Mouse (Mus musculus) intestine, postnatal 0 days (tissue): ENCODE results near the gene Stxbp5. TPM values are rescaled to one million over a fixed set of nuclear protein-coding genes. Genes with fewer than 3 reads are reported as not detected.

Experiments used
- ATAC-seq: fragments of 200-750 bp; cut with Nextera tagmentation; 2 replicates; pipeline ENCODE4 v1.8.0; 2017; ENCODE audit warnings: mild to moderate bottlenecking, moderate TSS enrichment, moderate library complexity
- H3K27ac ChIP-seq: fragments of 300-500 bp; sonication (generic); 2 replicates; pipeline ENCODE4 v1.5.1; 2014; ENCODE audit warnings: mild to moderate bottlenecking, low read depth, low read length, moderate library complexity
- H3K27me3 ChIP-seq: fragments of 300-500 bp; sonication (generic); replicated peaks from 2 replicates; pipeline ENCODE4 v1.6.1; 2014; ENCODE audit warnings: low read length, mixed read lengths; ENCODE audit not compliant: control insufficient read depth, insufficient read depth
- H3K36me3 ChIP-seq: fragments of 300-500 bp; sonication (generic); 2 replicates; pipeline ENCODE4 v1.6.1; 2014; ENCODE audit warnings: mild to moderate bottlenecking, moderate library complexity; ENCODE audit not compliant: control insufficient read depth, insufficient read depth
- H3K4me1 ChIP-seq: fragments of 300-500 bp; sonication (generic); replicated peaks from 2 replicates; pipeline ENCODE4 v1.6.1; 2014; ENCODE audit warnings: antibody characterized with exemption, low read length, mixed read lengths; ENCODE audit not compliant: control insufficient read depth, insufficient read depth
- H3K4me2 ChIP-seq: fragments of 300-500 bp; sonication (generic); replicated peaks from 2 replicates; pipeline ENCODE4 v1.6.1; 2014; ENCODE audit warnings: low read depth, mild to moderate bottlenecking, moderate library complexity
- H3K4me3 ChIP-seq: fragments of 300-500 bp; sonication (generic); 2 replicates; pipeline ENCODE4 v1.5.1; 2014; ENCODE audit warnings: low read depth, low read length
- H3K9ac ChIP-seq: fragments of 300-500 bp; sonication (generic); 2 replicates; pipeline ENCODE4 v1.6.1; 2014; ENCODE audit warnings: mild to moderate bottlenecking, low read depth, low read length
- H3K9me3 ChIP-seq: fragments of 300-500 bp; sonication (generic); 2 replicates; pipeline ENCODE4 v1.6.1; 2016; ENCODE audit warnings: mixed run types; ENCODE audit not compliant: control insufficient read depth
- CTCF ChIP-seq: sonication (generic); IDR thresholded peaks from 2 replicates; pipeline ENCODE4 v1.5.1; 2016; ENCODE audit warnings: low read depth, mild to moderate bottlenecking, control low read depth, antibody characterized with exemption, moderate library complexity
- WGBS: fragments of 180-500 bp; shearing (Covaris S2); extraction: QIAGEN DNeasy Blood & Tissue Kit; methylation state at CpG from one replicate; pipeline ENCODE4 v1.1.7; 2014; 5-methylcytosine and 5-hydroxymethylcytosine counted together
- polyA plus RNA-seq: library from polyadenylated mRNA; unstranded; fragments of >200 nt; fragmentation: Nextera tagmentation; extraction: Ambion mirVana; gene quantifications from 2 replicates; pipeline ENCODE4 v1.2.1, GENCODE M21; 2015

The Stxbp5 gene
- polyA plus RNA-seq: 3.9 and 4.6 TPM in 2 replicates

DNA sequence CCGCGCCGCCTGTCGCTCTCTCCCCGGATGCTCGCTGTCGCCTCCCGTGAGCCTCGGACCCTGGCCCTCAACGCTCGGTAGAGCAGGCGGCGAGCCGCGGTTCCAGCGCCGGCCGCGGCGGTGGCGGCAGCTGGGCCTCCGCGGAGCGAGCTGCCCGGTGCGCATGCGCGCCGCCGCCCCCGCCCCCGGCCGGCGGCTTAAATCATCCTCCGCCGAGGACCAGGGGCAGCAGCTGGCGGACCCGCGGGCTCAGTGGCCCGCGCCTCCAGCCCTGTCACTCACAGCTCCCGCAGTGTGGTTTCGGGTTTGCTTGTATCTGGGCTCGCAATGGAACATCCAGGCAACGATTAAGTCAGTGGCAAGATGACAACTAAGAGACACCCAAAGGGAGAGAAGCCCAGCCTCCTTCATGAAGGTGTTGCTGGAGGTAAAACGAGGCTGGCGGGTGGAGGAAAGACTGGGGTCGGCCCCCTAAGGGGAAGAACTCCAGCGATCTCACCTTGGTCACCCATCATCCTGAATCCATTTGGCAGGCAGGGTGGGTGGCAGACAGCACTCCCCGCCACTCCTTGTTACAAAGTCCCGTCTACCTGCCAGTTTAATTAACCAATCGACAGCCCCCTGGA lies at the start of gene Stxbp5:
TSS of gene Stxbp5 (minus strand) at position 9 of the 626 bp plus-strand sequence.
- peak within 1 kb of the TSS; percentile 94 for H3K9ac ChIP-seq
- under 1% methylated on average over 48 of the region's 52 CpGs for WGBS
- no peaks in the 10 kb centered on the region for H3K27me3 ChIP-seq
- peak within 1 kb of the TSS; percentile 97 for H3K4me2 ChIP-seq
- H3K36me3 ChIP-seq: no peaks in the 10 kb centered on the region
- TF ChIP-seq CTCF: no peak
- H3K9me3 ChIP-seq: no peaks in the 10 kb centered on the region
- peak within 1 kb of the TSS; percentile 93 for H3K4me3 ChIP-seq
- H3K4me1 ChIP-seq: peaks cover 4% of the 10 kb centered on the region; the same call in 1 of the 2 replicates
- ATAC-seq: peak; percentile 77
- H3K27ac ChIP-seq: peak within 1 kb of the TSS; percentile 94

DNA sequence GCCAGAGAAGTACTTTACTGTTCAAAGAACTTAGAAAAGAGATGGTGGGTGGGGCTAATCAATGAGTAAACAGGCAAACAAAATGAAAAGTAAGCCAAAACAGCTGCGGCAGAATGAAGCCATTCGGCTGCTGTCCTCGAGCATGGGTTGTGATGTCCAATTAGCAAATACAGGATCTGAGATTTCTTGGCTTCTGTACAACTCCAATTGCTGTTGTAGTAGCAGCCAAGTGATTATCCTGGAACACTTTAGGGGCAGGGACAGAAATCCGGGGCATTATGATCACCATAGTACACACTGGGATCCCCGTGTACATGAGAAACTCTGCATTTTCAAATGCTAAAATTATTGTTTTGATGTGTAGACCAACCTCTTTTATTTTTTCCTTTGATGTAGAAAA lies 11.5 kb upstream of the Stxbp5 start:
- TF ChIP-seq CTCF: no peak
- H3K36me3 ChIP-seq: no peaks in the 10 kb centered on the region
- H3K27me3 ChIP-seq: no peaks in the 10 kb centered on the region
- no peak overlapping the region for H3K4me3 ChIP-seq
- H3K4me1 ChIP-seq: no peaks in the 10 kb centered on the region
- 79% methylated on average over 5 of the region's 5 CpGs for WGBS
- H3K27ac ChIP-seq: no peak overlapping the region
- no peak overlapping the region for H3K9ac ChIP-seq
- ATAC-seq: no peak
- no peaks in the 10 kb centered on the region for H3K9me3 ChIP-seq
- no peak overlapping the region for H3K4me2 ChIP-seq

DNA sequence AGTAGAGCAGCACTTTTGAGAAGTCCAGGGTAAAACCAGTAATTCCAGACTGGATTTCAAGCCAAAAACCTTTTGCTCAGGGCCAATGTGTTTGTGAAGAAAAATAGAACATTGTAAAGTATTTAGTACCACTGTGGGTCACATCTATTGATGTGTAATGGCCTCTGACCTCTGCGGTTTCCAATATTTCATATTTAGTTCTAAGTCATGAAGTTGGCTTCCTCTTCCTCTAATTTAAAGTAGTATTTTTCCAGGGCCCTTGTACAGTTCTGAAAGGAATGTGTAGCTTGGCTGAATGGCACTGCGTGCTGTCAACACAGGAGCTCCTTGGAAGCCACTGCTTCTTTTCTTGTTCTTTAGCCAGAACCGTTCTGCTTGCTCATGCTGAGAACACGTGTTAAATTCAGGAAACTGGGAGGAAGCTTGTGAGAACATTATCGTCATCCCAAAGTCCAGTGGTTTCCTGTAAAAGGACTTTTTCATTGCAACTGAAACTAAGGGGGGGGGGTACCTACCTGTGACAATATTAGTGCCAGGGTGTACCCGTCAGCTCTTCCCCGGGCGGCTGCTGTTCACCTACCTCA lies 7.1 kb upstream of the Stxbp5 start:
- TF ChIP-seq CTCF: no peak
- WGBS: 75% methylated on average over 8 of the region's 8 CpGs
- no peak overlapping the region for H3K4me2 ChIP-seq

DNA sequence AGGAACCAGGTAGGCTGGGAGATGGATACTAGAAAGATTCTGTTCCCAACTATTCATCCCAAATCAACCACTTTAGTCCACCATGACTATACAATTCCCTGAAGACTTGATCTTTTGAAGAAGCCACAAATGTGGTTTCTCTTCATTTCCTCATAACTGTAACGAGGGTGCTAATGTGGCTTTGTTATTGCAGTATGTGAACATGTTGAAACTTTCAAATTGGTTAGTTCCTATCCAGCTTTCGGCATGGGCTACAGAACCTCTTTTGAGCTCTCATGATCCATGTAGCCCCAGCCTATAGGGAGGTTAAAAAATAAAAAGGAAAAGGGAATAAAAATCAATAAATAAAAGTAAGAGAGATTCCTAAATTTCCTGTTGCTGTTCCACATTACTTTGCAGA lies 6.6 kb upstream of the Stxbp5 start:
- H3K4me2 ChIP-seq: no peak overlapping the region
- H3K9me3 ChIP-seq: no peaks in the 10 kb centered on the region
- no peaks in the 10 kb centered on the region for H3K27me3 ChIP-seq
- H3K36me3 ChIP-seq: no peaks in the 10 kb centered on the region
- 86% methylated on average over 2 of the region's 2 CpGs for WGBS
- no peak overlapping the region for H3K4me3 ChIP-seq
- H3K9ac ChIP-seq: no peak overlapping the region
- no peak overlapping the region for H3K27ac ChIP-seq
- ATAC-seq: no peak
- TF ChIP-seq CTCF: no peak
- no peaks in the 10 kb centered on the region for H3K4me1 ChIP-seq

More for the DNA sequence above, 7.1 kb upstream of the Stxbp5 start:
- H3K36me3 ChIP-seq: no peaks in the 10 kb centered on the region
- no peak for ATAC-seq
- no peak overlapping the region for H3K27ac ChIP-seq
- no peaks in the 10 kb centered on the region for H3K9me3 ChIP-seq
- H3K4me1 ChIP-seq: no peaks in the 10 kb centered on the region
- H3K27me3 ChIP-seq: no peaks in the 10 kb centered on the region
- H3K4me3 ChIP-seq: no peak overlapping the region
- no peak overlapping the region for H3K9ac ChIP-seq

DNA sequence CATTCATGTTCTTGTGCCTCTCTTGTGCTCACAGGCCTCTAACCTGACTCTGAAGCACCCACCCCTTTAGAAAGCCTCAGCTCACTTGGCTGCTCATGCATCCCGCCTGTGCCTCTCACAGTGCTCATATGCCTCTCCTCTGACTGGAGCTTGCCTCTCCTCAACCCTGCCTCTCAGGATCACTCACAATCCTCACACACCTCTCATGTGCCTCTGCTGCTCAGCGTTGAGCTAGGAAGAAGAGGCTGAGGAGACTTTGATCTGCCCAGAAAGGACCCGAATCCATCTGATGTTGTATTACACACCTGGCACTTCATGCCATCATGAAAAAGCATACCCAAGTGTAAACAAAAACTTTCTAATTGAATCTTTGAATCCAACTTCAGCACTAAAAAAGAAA lies 5.3 kb upstream of the Stxbp5 start:
- TF ChIP-seq CTCF: no peak
- H3K36me3 ChIP-seq: no peaks in the 10 kb centered on the region
- no peak overlapping the region for H3K4me3 ChIP-seq
- no peaks in the 10 kb centered on the region for H3K9me3 ChIP-seq
- no peaks in the 10 kb centered on the region for H3K27me3 ChIP-seq
- ATAC-seq: no peak
- no peaks in the 10 kb centered on the region for H3K4me1 ChIP-seq
- no peak overlapping the region for H3K27ac ChIP-seq
- H3K9ac ChIP-seq: no peak overlapping the region
- no peak overlapping the region for H3K4me2 ChIP-seq
- 65% methylated on average over 3 of the region's 3 CpGs for WGBS

DNA sequence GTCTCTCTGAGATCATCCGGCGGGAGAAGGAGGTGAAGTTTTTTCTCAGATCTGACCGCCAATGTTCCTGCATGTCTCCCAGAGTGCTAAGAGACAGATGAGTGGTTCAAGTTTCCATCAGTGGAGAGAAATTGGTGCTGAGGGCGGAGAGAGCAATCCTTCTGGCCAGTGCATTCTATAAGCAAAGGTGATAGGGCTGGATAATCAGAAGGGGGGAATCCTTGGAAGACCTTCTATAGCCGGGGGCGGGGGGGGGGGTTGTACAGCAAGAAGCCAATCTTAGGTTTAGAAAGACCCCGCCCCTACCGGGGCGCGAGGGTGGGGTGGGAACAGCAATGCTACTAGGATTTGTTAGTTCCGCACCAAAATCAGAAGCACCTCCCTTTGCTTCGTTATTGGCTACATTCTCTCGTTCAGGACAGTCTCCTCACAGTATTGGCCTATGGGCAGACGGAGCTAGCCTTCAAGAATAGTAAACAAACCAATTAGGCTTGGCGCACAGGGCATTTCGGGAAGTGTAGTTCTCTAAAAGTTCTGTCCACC lies 889 bp upstream of the Stxbp5 start:
- H3K27ac ChIP-seq: peak overlapping the region; percentile 94; the same call in 1 of the 2 replicates
- H3K4me3 ChIP-seq: peak overlapping the region; percentile 93
- no peaks in the 10 kb centered on the region for H3K9me3 ChIP-seq
- H3K36me3 ChIP-seq: no peaks in the 10 kb centered on the region
- no peaks in the 10 kb centered on the region for H3K27me3 ChIP-seq
- peak; percentile 91 for ATAC-seq
- peak overlapping the region; percentile 94 for H3K9ac ChIP-seq
- peaks cover 4% of the 10 kb centered on the region; the same call in 1 of the 2 replicates for H3K4me1 ChIP-seq
- 2% methylated on average over 16 of the region's 16 CpGs for WGBS
- TF ChIP-seq CTCF: no peak
- peak overlapping the region; percentile 97 for H3K4me2 ChIP-seq
